Mouse (Mus musculus): Measurements from ENCODE around the gene Abhd17a. TPM values are rescaled to one million over a fixed set of nuclear protein-coding genes. Genes with fewer than 3 reads are reported as not detected.
A peak's percentile ranks its signal among the peaks of the same experiment; 100 is the strongest.
"Not testable (repeated sequence)": the region's sequence is repeated elsewhere in the genome, so short reads cannot be mapped to it uniquely, and the experiment has no call there.

The Abhd17a gene
- polyA plus RNA-seq, 1 experiment: 310 TPM

GRCm38 (mm10) chr10:80610116-80610785, 20.1 kb upstream of the Abhd17a start:
- peaks cover 73% of the 10 kb centered on the region for H3K4me1 ChIP-seq (replicated peaks; ENCODE audit: control insufficient read depth, insufficient read depth, low read length)
- H3K36me3 ChIP-seq (ENCODE audit: control insufficient read depth, insufficient read depth, low read length): peaks cover under 1% of the 10 kb centered on the region; the same call in 1 of the 2 replicates
- H3K4me3 ChIP-seq (ENCODE audit: control insufficient read depth, insufficient read depth, low read length): no peak overlapping the region
- 58% methylated on average over 9 of the region's 9 CpGs for WGBS
- no peaks in the 10 kb centered on the region for H3K27me3 ChIP-seq (ENCODE audit: control insufficient read depth, insufficient read depth, low read length)
- DNase-seq: no peak
- H3K27ac ChIP-seq (ENCODE audit: control insufficient read depth, insufficient read depth, low read length): peak overlapping the region; percentile 79
- TF ChIP-seq POLR2A (IDR thresholded peaks at IDR 0.05; ENCODE audit: control insufficient read depth, extremely low read depth, insufficient read depth, low read length, poor library complexity) (no peak), CTCF (IDR thresholded peaks at IDR 0.05; ENCODE audit: borderline replicate concordance, control insufficient read depth, extremely low read depth, insufficient read depth, low read length, poor library complexity) (no peak)

- no peak for DNase-seq
- peak overlapping the region; percentile 79 for H3K27ac ChIP-seq (ENCODE audit: control insufficient read depth, insufficient read depth, low read length)
Measured at GRCm38 (mm10) chr10:80609269-80609924, 19.3 kb upstream of the Abhd17a start.

GRCm38 (mm10) chr10:80608435-80608834, 18.3 kb upstream of the Abhd17a start:
- Histone ChIP-seq H3K36me3 (ENCODE audit: control insufficient read depth, insufficient read depth, low read length) (no peaks in the 10 kb centered on the region), H3K4me1 (replicated peaks; ENCODE audit: control insufficient read depth, insufficient read depth, low read length) (peaks cover 75% of the 10 kb centered on the region)

More at GRCm38 (mm10) chr10:80609269-80609924, 19.3 kb upstream of the Abhd17a start:
- Histone ChIP-seq H3K27me3 (ENCODE audit: control insufficient read depth, insufficient read depth, low read length) (no peaks in the 10 kb centered on the region), H3K36me3 (ENCODE audit: control insufficient read depth, insufficient read depth, low read length) (no peaks in the 10 kb centered on the region), H3K4me1 (replicated peaks; ENCODE audit: control insufficient read depth, insufficient read depth, low read length) (peaks cover 73% of the 10 kb centered on the region), H3K4me3 (ENCODE audit: control insufficient read depth, insufficient read depth, low read length) (no peak overlapping the region)
- 88% methylated on average over 10 of the region's 10 CpGs for WGBS
- no peak for TF ChIP-seq POLR2A (IDR thresholded peaks at IDR 0.05; ENCODE audit: control insufficient read depth, extremely low read depth, insufficient read depth, low read length, poor library complexity)

GRCm38 (mm10) chr10:80606737-80607350, 16.7 kb upstream of the Abhd17a start:
- Histone ChIP-seq H3K36me3 (ENCODE audit: control insufficient read depth, insufficient read depth, low read length) (no peaks in the 10 kb centered on the region), H3K27ac (ENCODE audit: control insufficient read depth, insufficient read depth, low read length) (no peak overlapping the region), H3K4me3 (ENCODE audit: control insufficient read depth, insufficient read depth, low read length) (peak overlapping the region; percentile 28), H3K4me1 (replicated peaks; ENCODE audit: control insufficient read depth, insufficient read depth, low read length) (peaks cover 78% of the 10 kb centered on the region), H3K27me3 (ENCODE audit: control insufficient read depth, insufficient read depth, low read length) (no peaks in the 10 kb centered on the region)
- WGBS: 93% methylated on average over 34 of the region's 34 CpGs
- no peak for DNase-seq
- TF ChIP-seq POLR2A (IDR thresholded peaks at IDR 0.05; ENCODE audit: control insufficient read depth, extremely low read depth, insufficient read depth, low read length, poor library complexity) (no peak), CTCF (IDR thresholded peaks at IDR 0.05; ENCODE audit: borderline replicate concordance, control insufficient read depth, extremely low read depth, insufficient read depth, low read length, poor library complexity) (no peak)

More at GRCm38 (mm10) chr10:80608435-80608834, 18.3 kb upstream of the Abhd17a start:
- Histone ChIP-seq H3K27me3 (ENCODE audit: control insufficient read depth, insufficient read depth, low read length) (no peaks in the 10 kb centered on the region), H3K4me3 (ENCODE audit: control insufficient read depth, insufficient read depth, low read length) (no peak overlapping the region), H3K27ac (ENCODE audit: control insufficient read depth, insufficient read depth, low read length) (no peak overlapping the region)
- 99% methylated on average over 3 of the region's 3 CpGs for WGBS
- DNase-seq: no peak
- no peak for TF ChIP-seq CTCF (IDR thresholded peaks at IDR 0.05; ENCODE audit: borderline replicate concordance, control insufficient read depth, extremely low read depth, insufficient read depth, low read length, poor library complexity)
- no peak for TF ChIP-seq POLR2A (IDR thresholded peaks at IDR 0.05; ENCODE audit: control insufficient read depth, extremely low read depth, insufficient read depth, low read length, poor library complexity)

- WGBS: 33% methylated on average over 23 of the region's 23 CpGs
- Histone ChIP-seq H3K4me1 (replicated peaks; ENCODE audit: control insufficient read depth, insufficient read depth, low read length) (peaks cover 76% of the 10 kb centered on the region), H3K27ac (ENCODE audit: control insufficient read depth, insufficient read depth, low read length) (no peak overlapping the region), H3K36me3 (ENCODE audit: control insufficient read depth, insufficient read depth, low read length) (no peaks in the 10 kb centered on the region), H3K27me3 (ENCODE audit: control insufficient read depth, insufficient read depth, low read length) (no peaks in the 10 kb centered on the region), H3K4me3 (ENCODE audit: control insufficient read depth, insufficient read depth, low read length) (peak overlapping the region; percentile 28)
- 0 out of 2 replicates have a peak, but pooled peaks have one; percentile 44 for TF ChIP-seq CTCF (IDR thresholded peaks at IDR 0.05; ENCODE audit: borderline replicate concordance, control insufficient read depth, extremely low read depth, insufficient read depth, low read length, poor library complexity)
- peak; percentile 42; the same call in 1 of the 2 replicates for TF ChIP-seq POLR2A (IDR thresholded peaks at IDR 0.05; ENCODE audit: control insufficient read depth, extremely low read depth, insufficient read depth, low read length, poor library complexity)
- peak; percentile 65 for DNase-seq
Measured at GRCm38 (mm10) chr10:80606306-80606705, 16.2 kb upstream of the Abhd17a start.

- H3K27ac ChIP-seq (ENCODE audit: control insufficient read depth, insufficient read depth, low read length); H3K36me3 ChIP-seq (ENCODE audit: control insufficient read depth, insufficient read depth, low read length); DNase-seq; H3K27me3 ChIP-seq (ENCODE audit: control insufficient read depth, insufficient read depth, low read length): not testable (repeated sequence)
- 90% methylated on average over 4 of the region's 4 CpGs for WGBS
- Histone ChIP-seq H3K4me1 (replicated peaks; ENCODE audit: control insufficient read depth, insufficient read depth, low read length) (peaks cover 71% of the 10 kb centered on the region), H3K4me3 (ENCODE audit: control insufficient read depth, insufficient read depth, low read length) (peak within 1 kb of the TSS; percentile 28)
Measured at GRCm38 (mm10) chr10:80605721-80606120, 15.6 kb upstream of the Abhd17a start, which contains the start of gene Gm49322. Gene Gm49322 (plus strand): TSS chr10:80606021.

All from thymus, adult 2 months (tissue).